Mouse (Mus musculus) ES-Bruce4 (cell line): ENCODE measurements around the gene Frs3. TPM values are rescaled to one million over a fixed set of nuclear protein-coding genes. Genes with fewer than 3 reads are reported as not detected.
"Not testable (repeated sequence)": the region's sequence is repeated elsewhere in the genome, so short reads cannot be mapped to it uniquely, and the experiment has no call there.

Experiments
- H3K27ac ChIP-seq: 2 replicates; pipeline ENCODE4 v1.5.1; 2012; ENCODE audit warnings: low read length, inconsistent platforms; ENCODE audit not compliant: insufficient read depth
- H3K27me3 ChIP-seq: 2 replicates; pipeline ENCODE4 v1.6.1; 2012; ENCODE audit warnings: mild to moderate bottlenecking, low read length, inconsistent platforms; ENCODE audit not compliant: control insufficient read depth, poor library complexity, insufficient read depth, severe bottlenecking
- H3K36me3 ChIP-seq: 2 replicates; pipeline ENCODE4 v1.6.1; 2012; ENCODE audit warnings: inconsistent platforms, mild to moderate bottlenecking, low read length, moderate library complexity; ENCODE audit not compliant: control insufficient read depth, poor library complexity, insufficient read depth, severe bottlenecking
- H3K4me1 ChIP-seq: one replicate; pipeline ENCODE4 v1.8.1; 2011; ENCODE audit warnings: low read length; ENCODE audit not compliant: control insufficient read depth, insufficient read depth
- H3K4me3 ChIP-seq: 2 replicates; pipeline ENCODE4 v1.5.1; 2011; ENCODE audit warnings: low read depth, mild to moderate bottlenecking, low read length
- H3K9ac ChIP-seq: 2 replicates; pipeline ENCODE4 v1.6.1; 2012; ENCODE audit warnings: low read depth, mild to moderate bottlenecking, inconsistent platforms; ENCODE audit not compliant: poor library complexity, severe bottlenecking
- H3K9me3 ChIP-seq: replicated peaks from 2 replicates; pipeline ENCODE4 v1.6.1; 2012; ENCODE audit warnings: mild to moderate bottlenecking, low read length, inconsistent platforms; ENCODE audit not compliant: control insufficient read depth, poor library complexity, insufficient read depth, severe bottlenecking
- CTCF ChIP-seq: IDR thresholded peaks from one replicate; pipeline ENCODE4 v1.8.1; 2011; ENCODE audit warnings: low read depth, low read length
- EP300 ChIP-seq: IDR thresholded peaks from 2 replicates; pipeline ENCODE4 v1.6.1; 2011; ENCODE audit warnings: low read depth, low read length; ENCODE audit not compliant: insufficient read depth
- POLR2A ChIP-seq: IDR thresholded peaks from one replicate; pipeline ENCODE4 v1.8.1; 2011; ENCODE audit warnings: low read length; ENCODE audit not compliant: insufficient read depth
- polyA plus RNA-seq: library from polyadenylated mRNA; stranded (reverse); fragments of >200 nt; gene quantifications from 2 replicates; pipeline ENCODE4 v1.2.4, GENCODE M21; 2011; ENCODE audit warnings: low read depth; ENCODE audit not compliant: missing spikeins, insufficient read depth, insufficient read length

Gene Frs3
- 14.0 and 14.5 TPM in 2 replicates for polyA plus RNA-seq

DNA sequence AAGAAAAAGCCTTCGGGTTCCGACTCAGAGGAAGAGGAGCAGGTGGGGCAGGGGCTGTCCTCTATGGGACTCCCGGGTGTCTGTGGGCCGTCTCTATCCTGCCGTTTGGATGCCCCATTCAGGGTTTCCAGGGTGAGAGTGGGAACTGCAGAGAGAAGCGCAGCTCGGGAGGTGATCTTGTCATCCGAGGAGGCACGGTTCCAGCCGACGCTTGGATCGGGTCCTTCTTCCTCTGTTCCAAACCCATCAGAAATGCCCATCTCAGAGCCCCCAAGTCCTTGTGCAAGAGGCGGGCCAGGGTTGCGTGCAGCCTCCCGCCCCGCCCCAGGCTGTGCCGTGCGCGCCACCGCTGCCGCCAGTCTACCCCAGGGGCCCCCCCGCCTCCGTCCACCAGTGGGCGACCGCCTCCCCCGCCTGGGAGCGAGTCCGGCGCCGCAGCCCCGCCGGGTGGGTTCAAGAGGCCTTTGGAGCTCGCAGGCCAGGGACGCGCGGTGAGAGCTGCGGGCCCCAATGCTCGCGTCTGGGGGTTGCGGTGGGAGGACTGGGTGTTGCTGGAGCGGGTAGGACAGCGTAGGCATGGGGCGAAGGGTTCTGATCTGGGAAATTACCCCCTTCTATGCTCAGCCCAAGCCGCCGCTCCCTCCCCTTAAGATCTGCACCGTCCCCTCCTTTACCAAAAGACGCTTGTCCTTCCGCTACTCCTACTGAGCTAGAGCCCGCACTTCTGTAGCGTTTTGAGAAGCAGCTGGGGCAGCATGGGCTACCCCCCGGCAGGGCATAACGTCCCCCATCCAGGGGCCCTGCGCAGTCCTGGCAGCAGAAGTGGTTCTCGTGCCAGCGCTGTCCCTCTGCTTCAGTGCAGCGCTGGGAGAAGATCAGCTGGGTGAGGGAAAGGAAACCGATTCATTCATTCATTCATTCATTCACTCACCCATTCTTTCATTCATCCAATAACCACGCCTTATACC, at the start of gene Frs3:
Gene Frs3, plus strand, starts transcription at position 423 of the 968 bp plus-strand sequence.
- H3K9me3 ChIP-seq = no peaks in the 10 kb centered on the region
- H3K4me3 ChIP-seq = peak within 1 kb of the TSS; percentile 93
- H3K4me1 ChIP-seq = peaks cover 1% of the 10 kb centered on the region
- H3K27ac ChIP-seq = no peak within 1 kb of the TSS
- TF ChIP-seq CTCF = no peak
- TF ChIP-seq EP300 = no peak
- no peak for TF ChIP-seq POLR2A
- H3K36me3 ChIP-seq = no peaks in the 10 kb centered on the region; the same call in 1 of the 2 replicates
- H3K27me3 ChIP-seq = no peaks in the 10 kb centered on the region
- H3K9ac ChIP-seq = peak within 1 kb of the TSS; percentile 87

DNA sequence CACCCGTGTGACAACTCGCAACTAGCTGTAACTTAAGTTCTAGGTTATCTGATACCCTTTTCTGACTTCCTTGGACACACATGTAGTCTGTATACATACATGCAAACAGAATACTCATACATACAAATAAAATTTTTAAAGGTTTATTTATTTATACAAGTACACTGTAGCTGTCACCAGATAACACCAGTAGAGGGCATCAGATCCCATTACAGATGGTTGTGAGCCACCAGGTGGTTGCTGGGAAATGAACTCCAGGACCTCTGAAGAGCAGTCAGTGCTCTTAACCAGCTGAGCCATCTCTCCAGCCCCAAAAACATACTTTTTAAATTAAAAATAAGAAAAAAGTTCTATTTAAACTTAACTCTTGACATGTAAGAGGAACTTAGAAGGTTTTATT, 45.8 kb upstream of the Frs3 start:
- Histone ChIP-seq H3K9ac (no peak overlapping the region), H3K4me3 (no peak overlapping the region), H3K27ac (no peak overlapping the region), H3K27me3 (no peaks in the 10 kb centered on the region), H3K36me3 (no peaks in the 10 kb centered on the region), H3K4me1 (no peaks in the 10 kb centered on the region), H3K9me3 (no peaks in the 10 kb centered on the region)
- TF ChIP-seq EP300 (no peak), CTCF (peak; percentile 27), POLR2A (no peak)

DNA sequence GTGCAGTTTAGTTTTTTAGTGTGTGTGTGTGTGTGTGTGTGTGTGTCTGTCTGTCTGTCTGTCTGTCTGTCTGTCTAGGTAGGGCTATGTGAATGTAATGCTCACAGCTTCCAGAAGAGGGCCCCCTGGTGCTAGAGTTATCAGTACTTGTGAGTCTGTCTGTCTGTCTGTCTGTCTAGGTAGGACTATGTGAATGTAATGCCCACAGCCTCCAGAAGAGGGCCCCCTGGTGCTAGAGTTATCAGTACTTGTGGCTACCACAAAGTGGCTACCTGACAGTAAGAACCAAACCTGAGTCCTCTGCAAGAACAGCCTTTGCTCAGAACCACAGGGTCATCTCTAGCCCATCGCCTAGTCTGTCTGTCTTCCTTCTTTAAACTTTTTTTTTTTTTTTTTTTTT, 42.1 kb upstream of the Frs3 start:
- no peak overlapping the region for H3K4me3 ChIP-seq
- no peaks in the 10 kb centered on the region for H3K9me3 ChIP-seq
- H3K27ac ChIP-seq = no peak overlapping the region
- no peaks in the 10 kb centered on the region for H3K27me3 ChIP-seq
- H3K9ac ChIP-seq = no peak overlapping the region
- H3K36me3 ChIP-seq = no peaks in the 10 kb centered on the region
- no peaks in the 10 kb centered on the region for H3K4me1 ChIP-seq
- TF ChIP-seq CTCF = peak; percentile 52
- TF ChIP-seq EP300 = no peak

DNA sequence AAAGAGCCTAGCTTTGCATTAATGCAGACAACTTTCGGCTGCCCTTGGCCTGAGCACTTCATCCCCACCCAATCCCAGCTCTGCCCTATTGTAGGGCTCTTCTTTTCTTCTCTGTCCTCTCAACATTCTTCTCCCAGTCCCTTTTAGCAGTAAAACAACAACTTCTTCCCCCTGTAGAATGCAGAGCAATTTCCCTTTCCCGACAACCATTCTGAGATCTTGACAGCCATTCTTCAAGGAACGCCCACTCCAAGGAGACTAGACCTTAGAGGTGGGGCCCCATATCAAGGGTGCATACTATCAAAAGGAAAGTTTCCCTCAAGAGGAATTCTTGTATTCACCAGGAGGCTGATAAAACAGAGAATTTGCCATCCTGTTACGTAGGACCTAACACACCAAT, 39.9 kb upstream of the Frs3 start:
- no peaks in the 10 kb centered on the region for H3K27me3 ChIP-seq
- H3K9me3 ChIP-seq = no peaks in the 10 kb centered on the region
- TF ChIP-seq CTCF (no peak), EP300 (0 out of 2 replicates have a peak, but pooled peaks have one; percentile 40), POLR2A (no peak)
- H3K27ac ChIP-seq = peak overlapping the region; percentile 95
- H3K36me3 ChIP-seq = no peaks in the 10 kb centered on the region
- H3K9ac ChIP-seq = no peak overlapping the region
- no peak overlapping the region for H3K4me3 ChIP-seq
- no peaks in the 10 kb centered on the region for H3K4me1 ChIP-seq

DNA sequence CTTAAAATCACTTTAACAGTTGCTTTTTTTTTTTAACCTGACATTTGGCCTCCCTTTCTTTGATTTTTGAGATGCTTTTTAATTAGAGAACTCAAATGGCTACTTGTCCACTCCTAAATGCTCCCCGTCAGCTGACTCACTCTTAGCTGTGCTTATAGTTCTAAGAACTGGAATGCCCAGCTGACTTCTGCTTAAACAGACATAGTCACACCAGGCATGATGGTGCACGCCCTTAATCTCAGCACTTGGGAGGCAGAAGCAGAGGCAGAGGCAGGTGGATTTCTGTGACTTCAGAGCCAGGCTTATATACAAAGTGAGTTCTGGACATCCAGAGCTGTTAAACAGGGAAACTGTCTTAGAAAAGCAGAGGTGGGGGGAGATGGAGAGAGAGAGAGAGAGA, 36.9 kb upstream of the Frs3 start:
- TF ChIP-seq EP300 (no peak), CTCF (no peak), POLR2A (no peak)
- Histone ChIP-seq H3K36me3 (no peaks in the 10 kb centered on the region), H3K27ac (no peak overlapping the region), H3K4me1 (no peaks in the 10 kb centered on the region), H3K9ac (no peak overlapping the region), H3K9me3 (no peaks in the 10 kb centered on the region), H3K27me3 (no peaks in the 10 kb centered on the region), H3K4me3 (no peak overlapping the region)

DNA sequence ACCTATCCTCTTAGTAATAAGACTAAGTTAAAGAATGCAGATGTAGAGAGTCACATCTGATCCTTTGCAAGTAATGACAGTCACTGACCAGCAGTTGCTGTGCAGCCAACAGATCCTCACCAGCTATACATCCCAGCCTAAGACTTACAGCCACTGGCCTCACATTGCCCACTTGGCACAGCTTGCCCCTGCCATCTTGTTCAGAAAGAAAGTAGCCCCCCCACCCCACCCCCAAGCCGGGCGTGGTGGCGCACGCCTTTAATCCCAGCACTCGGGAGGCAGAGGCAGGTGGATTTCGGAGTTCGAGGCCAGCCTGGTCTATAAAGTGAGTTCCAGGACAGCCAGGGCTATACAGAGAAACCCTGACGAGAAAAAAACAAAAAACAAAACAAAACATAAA, 34.5 kb upstream of the Frs3 start:
- H3K27me3 ChIP-seq, H3K4me1 ChIP-seq, H3K36me3 ChIP-seq, H3K4me3 ChIP-seq, H3K27ac ChIP-seq, H3K9me3 ChIP-seq, H3K9ac ChIP-seq: not testable (repeated sequence)
